Mouse (Mus musculus): Measurements from ENCODE around the gene Camta1.
"Not testable (repeated sequence)": the region's sequence is repeated elsewhere in the genome, so short reads cannot be mapped to it uniquely, and the experiment has no call there.

The Camta1 gene

GRCm38 (mm10) chr4:150889273-150889954, 972.3 kb downstream of the Camta1 start:
- no peak for DNase-seq (ENCODE audit: low spot score)

GRCm38 (mm10) chr4:150888492-150888891, 973.2 kb downstream of the Camta1 start:
- DNase-seq (ENCODE audit: low spot score), result no peak

- DNase-seq (ENCODE audit: low spot score), result no peak
These were observed 973.8 kb downstream of the Camta1 start for GRCm38 (mm10) chr4:150887903-150888302.

- no peak for DNase-seq (ENCODE audit: low spot score)
These were observed 979.0 kb downstream of the Camta1 start for GRCm38 (mm10) chr4:150882632-150883031.

GRCm38 (mm10) chr4:150880364-150880763, 981.3 kb downstream of the Camta1 start:
- DNase-seq (ENCODE audit: low spot score), result no peak

- no peak for DNase-seq (ENCODE audit: low spot score)
These were observed 982.0 kb downstream of the Camta1 start for GRCm38 (mm10) chr4:150879631-150880030.

GRCm38 (mm10) chr4:150875393-150875792, 986.3 kb downstream of the Camta1 start:
- DNase-seq (ENCODE audit: low spot score), result no peak

- not testable (repeated sequence) for DNase-seq (ENCODE audit: low spot score)
These were observed 987.3 kb downstream of the Camta1 start for GRCm38 (mm10) chr4:150874416-150874815.

GRCm38 (mm10) chr4:150872681-150873080, 989.0 kb downstream of the Camta1 start:
- no peak for DNase-seq (ENCODE audit: low spot score)

GRCm38 (mm10) chr4:150872139-150872651, 989.5 kb downstream of the Camta1 start:
- no peak for DNase-seq (ENCODE audit: low spot score)

GRCm38 (mm10) chr4:150871392-150872138, 990.1 kb downstream of the Camta1 start:
- DNase-seq (ENCODE audit: low spot score), result peak; percentile 83

- peak; percentile 78 for DNase-seq (ENCODE audit: low spot score)
These were observed 990.7 kb downstream of the Camta1 start for GRCm38 (mm10) chr4:150870963-150871391.

GRCm38 (mm10) chr4:150869276-150870197, 992.1 kb downstream of the Camta1 start:
- DNase-seq (ENCODE audit: low spot score), result peak; percentile 36

GRCm38 (mm10) chr4:150868859-150869258, 992.8 kb downstream of the Camta1 start:
- no peak for DNase-seq (ENCODE audit: low spot score)

GRCm38 (mm10) chr4:150868161-150868560, 993.5 kb downstream of the Camta1 start:
- DNase-seq (ENCODE audit: low spot score), result no peak

All from lung, postnatal 25 days (tissue).